In genomic region chr9:43512806-43513205, GRCm38 (mm10) we compare ENCODE assay signal across 15 mouse cellular contexts.
"Had no signal": no experiment of that assay in that cellular context is flagged by ENCODE, and none has a peak within 500 bp of the region (broad histone marks: within the 10 kb centered on the region; RNA-seq: fewer than 3 reads in every experiment).

No protein-coding gene starts in this region.

- H3K27ac ChIP-seq: liver, embryonic 15.5 days; midbrain, embryonic 13.5 days; midbrain, embryonic 15.5 days; neural tube, embryonic 12.5 days; stomach, embryonic 15.5 days; stomach, postnatal 0 days had no signal

- H3K4me3 ChIP-seq: liver, embryonic 15.5 days; midbrain, embryonic 13.5 days; midbrain, embryonic 15.5 days; neural tube, embryonic 12.5 days; stomach, embryonic 15.5 days had no signal

- H3K27me3 ChIP-seq: liver, embryonic 15.5 days; midbrain, embryonic 13.5 days; midbrain, embryonic 15.5 days; neural tube, embryonic 12.5 days had no signal

- H3K9ac ChIP-seq: liver, embryonic 15.5 days; liver, postnatal 0 days; lung, embryonic 14.5 days; midbrain, embryonic 13.5 days; midbrain, embryonic 15.5 days; neural tube, embryonic 12.5 days; stomach, embryonic 15.5 days had no signal

- H3K36me3 ChIP-seq: liver, embryonic 15.5 days; midbrain, embryonic 13.5 days; midbrain, embryonic 15.5 days; neural tube, embryonic 12.5 days; stomach, embryonic 15.5 days had no signal

- ATAC-seq: liver, postnatal 0 days; midbrain, embryonic 13.5 days; midbrain, embryonic 15.5 days had no signal

- H3K4me1 ChIP-seq: liver, embryonic 15.5 days; midbrain, embryonic 15.5 days; neural tube, embryonic 12.5 days; stomach, embryonic 15.5 days had no signal

- H3K9me3 ChIP-seq: liver, embryonic 15.5 days; midbrain, embryonic 13.5 days; midbrain, embryonic 15.5 days; neural tube, embryonic 12.5 days; stomach, embryonic 15.5 days had no signal

- DNase-seq: liver, postnatal 0 days; lung, embryonic 14.5 days; lung, postnatal 10 days; lung, postnatal 4 days; right cerebral cortex, postnatal 14 days; thymus, adult 2 months; thymus, postnatal 25 days; thymus, postnatal 4 days had no signal

- H3K4me2 ChIP-seq: liver, embryonic 15.5 days; lung, embryonic 14.5 days; midbrain, embryonic 11.5 days; midbrain, embryonic 13.5 days; midbrain, embryonic 15.5 days; neural tube, embryonic 12.5 days; stomach, embryonic 15.5 days had no signal
